Mouse (Mus musculus) urinary bladder, postnatal 10 days (tissue): ENCODE measurements around the gene Echdc1.
"Not testable (repeated sequence)": the region's sequence is repeated elsewhere in the genome, so short reads cannot be mapped to it uniquely, and the experiment has no call there.

ENCODE experiments used
- DNase-seq: peaks from one replicate; pipeline ENCODE4 v3.0.0; 2022; ENCODE audit warnings: low spot score

Echdc1 gene

DNA sequence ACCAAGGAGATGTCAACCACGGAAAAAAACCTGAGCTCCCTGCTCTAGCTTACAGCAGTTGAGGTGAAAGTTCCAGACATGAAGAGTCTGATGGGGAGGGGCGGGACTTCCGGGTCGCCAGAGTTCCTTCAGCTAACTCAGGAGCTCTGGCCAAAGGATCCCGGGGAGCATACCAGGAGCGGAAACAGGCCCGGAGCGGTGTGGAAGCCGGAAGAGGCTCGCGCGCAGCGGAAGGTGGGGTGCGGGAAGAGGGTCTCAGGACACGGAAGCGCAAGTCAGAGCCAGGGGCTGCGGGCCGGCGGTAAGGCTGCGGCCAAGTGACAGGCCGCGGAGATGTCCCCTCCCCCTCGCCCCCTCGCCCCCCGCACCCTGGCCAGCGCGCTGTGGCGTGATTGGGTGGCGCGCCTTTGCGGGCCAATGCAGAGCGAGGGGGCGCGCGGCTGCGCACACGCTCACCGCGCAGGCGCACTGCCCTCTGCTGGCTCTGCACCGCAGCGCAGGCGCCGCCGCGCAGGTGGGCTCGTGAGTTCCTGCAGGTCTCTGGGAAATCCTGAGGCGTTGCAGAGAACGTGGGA is at the start of gene Echdc1:
Gene Echdc1, plus strand, starts transcription at position 103 of the 575 bp plus-strand sequence.
- peak; percentile 40 for DNase-seq

DNA sequence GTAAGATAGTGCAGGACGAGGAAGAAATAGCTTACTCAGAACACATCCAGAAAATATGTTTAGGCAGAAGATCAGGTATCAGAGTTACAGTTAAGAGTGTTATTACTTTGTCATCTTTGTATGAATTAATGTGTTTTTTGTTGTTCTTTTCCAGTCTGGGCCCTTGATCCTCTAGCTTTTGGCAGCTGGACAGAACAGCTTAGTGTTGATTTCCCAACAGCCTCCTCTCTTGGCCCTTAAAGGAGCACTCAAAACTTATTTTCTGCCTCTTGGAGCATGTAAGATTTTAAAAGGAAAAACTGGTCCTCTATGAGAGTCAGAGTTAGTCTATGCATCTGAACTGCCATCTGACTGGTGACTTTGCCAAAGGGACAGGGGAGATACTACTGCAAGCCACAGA is 31.2 kb upstream of the Echdc1 start:
- no peak for DNase-seq

DNA sequence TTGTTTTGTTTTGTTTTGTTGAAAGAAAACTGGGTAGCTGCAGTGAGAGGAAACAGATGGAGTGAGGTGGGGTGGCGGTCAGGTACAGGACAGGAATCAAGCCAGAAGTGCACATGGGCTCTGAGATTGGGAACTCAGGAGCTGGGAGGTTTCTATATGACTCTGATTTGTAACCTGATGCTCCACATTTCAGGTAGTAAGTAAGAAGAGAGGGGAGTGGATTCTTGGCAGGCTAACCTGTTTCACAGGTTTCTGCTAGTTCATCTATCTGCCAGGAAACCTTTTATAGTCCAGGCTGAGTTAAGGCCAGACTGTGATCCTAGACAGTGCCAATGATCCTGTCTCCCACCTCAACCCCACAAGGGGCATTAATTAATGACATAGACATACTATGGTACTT is 27.2 kb upstream of the Echdc1 start:
- DNase-seq = no peak

GRCm38 (mm10) chr10:29302230-29302629 is 10.7 kb upstream of the Echdc1 start:
- no peak for DNase-seq

GRCm38 (mm10) chr10:29311480-29312219 is 1.3 kb upstream of the Echdc1 start:
- DNase-seq = no peak

DNA sequence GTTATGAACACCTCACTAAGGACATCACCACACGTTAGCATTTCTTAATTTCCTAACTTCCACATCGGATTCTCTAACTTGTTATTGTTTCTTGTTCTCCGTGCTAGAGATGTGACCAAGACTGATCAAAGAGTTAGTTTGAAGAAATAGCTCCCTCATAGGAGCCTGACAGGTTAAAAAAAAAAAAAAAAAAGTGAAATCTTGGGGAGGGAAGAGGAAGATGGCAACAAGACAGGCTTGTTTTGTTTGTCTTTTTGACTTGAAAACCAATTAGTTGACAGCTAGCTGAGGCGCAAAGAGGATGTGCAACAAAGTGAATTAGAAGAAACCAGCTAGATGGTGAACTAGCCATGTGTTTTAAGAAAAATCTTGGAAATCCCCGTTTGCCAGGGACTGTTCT is 939 bp downstream of the Echdc1 start:
- DNase-seq = no peak

DNA sequence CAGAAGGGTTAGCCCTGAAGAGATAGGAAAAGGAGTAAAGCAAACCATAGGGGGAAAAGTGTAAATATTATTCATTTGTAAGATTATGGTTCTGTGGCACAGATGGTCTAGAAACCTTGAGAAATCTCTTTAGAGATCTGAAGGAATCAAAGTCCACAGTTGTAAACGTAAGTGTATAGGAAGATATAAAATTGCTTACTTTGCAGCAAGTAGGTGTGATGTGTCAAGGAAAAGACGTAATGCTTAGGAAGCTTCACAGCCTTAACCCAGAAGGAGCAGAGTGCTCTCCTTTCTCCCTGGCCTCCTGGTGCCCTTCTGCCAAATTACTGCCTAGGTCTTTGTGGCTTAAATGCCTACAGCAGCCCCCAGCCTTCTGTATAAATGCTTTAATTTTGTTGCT is 11.9 kb downstream of the Echdc1 start:
- no peak for DNase-seq

GRCm38 (mm10) chr10:29333836-29334235 is 20.9 kb downstream of the Echdc1 start:
- DNase-seq = no peak

- no peak for DNase-seq
Measured at GRCm38 (mm10) chr10:29338355-29339056, 25.5 kb downstream of the Echdc1 start.

GRCm38 (mm10) chr10:29344232-29344631 is 31.3 kb downstream of the Echdc1 start:
- DNase-seq = no peak

GRCm38 (mm10) chr10:29346638-29347037 is 33.7 kb downstream of the Echdc1 start:
- no peak for DNase-seq

- DNase-seq = no peak
Measured at GRCm38 (mm10) chr10:29351420-29351819, 38.5 kb downstream of the Echdc1 start.

- no peak for DNase-seq
Measured at GRCm38 (mm10) chr10:29352575-29352974, 39.6 kb downstream of the Echdc1 start.

DNA sequence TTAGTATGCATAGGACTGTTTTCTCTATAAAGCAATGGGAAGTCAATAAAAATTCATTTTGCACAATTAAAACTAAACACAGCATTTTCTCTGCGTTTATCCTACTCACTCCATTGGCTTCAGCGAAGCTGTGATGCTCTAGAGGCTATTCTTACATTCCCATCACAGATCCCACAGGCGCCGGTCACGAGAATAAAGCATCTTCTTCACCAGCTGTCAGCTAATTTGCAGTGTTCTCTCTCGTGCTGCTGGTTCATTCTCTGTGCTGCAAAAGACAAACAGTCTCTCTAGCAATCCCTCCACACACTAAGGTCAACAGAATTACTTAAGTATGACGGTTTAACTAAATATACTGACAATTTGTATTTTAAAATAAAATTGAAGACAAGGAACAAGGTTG is 41.2 kb downstream of the Echdc1 start:
- DNase-seq = no peak

GRCm38 (mm10) chr10:29361095-29361463 is 48.1 kb downstream of the Echdc1 start:
- DNase-seq = no peak

DNA sequence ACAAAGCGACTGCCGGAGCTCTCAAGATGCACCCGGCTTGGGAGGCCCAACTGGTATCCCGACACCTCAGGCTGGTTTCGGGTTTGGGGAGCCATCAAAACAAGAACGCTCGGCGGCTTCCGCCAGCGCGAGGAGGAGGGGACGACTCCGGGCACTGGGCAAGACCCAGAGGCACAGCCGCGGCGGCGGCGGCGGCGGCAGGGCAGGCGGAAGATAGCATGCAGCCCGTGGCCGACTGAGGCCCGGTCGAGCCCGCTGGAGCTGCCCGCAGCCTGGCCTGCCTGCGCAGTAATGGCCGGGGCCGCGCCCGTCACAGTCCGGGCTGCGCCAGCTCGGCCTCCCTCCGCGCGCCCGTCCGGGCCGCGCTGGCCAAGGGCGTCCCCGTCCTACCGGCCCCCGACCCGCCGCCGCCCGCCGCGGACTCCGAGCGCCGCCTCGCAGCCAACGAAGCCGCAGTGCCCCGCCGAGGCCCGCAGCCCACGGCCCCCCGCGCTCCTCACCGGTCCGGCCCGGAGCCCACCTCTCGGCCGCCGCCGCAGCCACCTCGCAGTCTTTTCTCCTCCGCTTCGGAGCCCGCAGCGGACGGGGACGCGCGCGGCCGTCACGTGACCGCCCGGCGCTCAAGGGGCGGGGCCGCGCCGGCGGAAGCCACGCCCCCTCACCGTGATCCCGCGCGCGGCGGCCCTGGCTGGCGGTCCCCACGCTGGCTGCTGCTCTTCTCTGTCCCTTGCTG is 48.7 kb downstream of the Echdc1 start:
- DNase-seq = peak; percentile 41

- DNase-seq = no peak
Measured at GRCm38 (mm10) chr10:29362197-29362900, 49.4 kb downstream of the Echdc1 start, which contains the start of gene Rnf146. Rnf146 (minus strand) TSS chr10:29362442.

GRCm38 (mm10) chr10:29374065-29374464 is 61.1 kb downstream of the Echdc1 start:
- DNase-seq = no peak

GRCm38 (mm10) chr10:29381558-29381957 is 68.6 kb downstream of the Echdc1 start:
- DNase-seq = no peak

GRCm38 (mm10) chr10:29394890-29395289 is 81.9 kb downstream of the Echdc1 start:
- not testable (repeated sequence) for DNase-seq
